Mouse (Mus musculus): ENCODE results near the gene 4930415O20Rik. TPM values are rescaled to one million over a fixed set of nuclear protein-coding genes. Genes with fewer than 3 reads are reported as not detected.

4930415O20Rik gene
- polyA plus RNA-seq, 1 experiment from 2014 or later: not detected

- H3K9ac ChIP-seq: peak overlapping the region; percentile 54
- H3K27me3 ChIP-seq: peaks cover 42% of the 10 kb centered on the region
- no peak overlapping the region for H3K27ac ChIP-seq
- peak overlapping the region; percentile 16 for H3K4me3 ChIP-seq
- no peaks in the 10 kb centered on the region for H3K9me3 ChIP-seq
- peak overlapping the region; percentile 54 for H3K4me2 ChIP-seq (replicated peaks)
- ATAC-seq (ENCODE audit: low FRiP score, low read depth): no peak; the same call in 1 of the 2 replicates
- H3K4me1 ChIP-seq: peaks cover 51% of the 10 kb centered on the region
- H3K36me3 ChIP-seq: no peaks in the 10 kb centered on the region
- 10% methylated on average over 20 of the region's 20 CpGs for WGBS
Measured at GRCm38 (mm10) chr15:98628589-98629254, 57.9 kb downstream of the 4930415O20Rik start.

GRCm38 (mm10) chr15:98629464-98629863 lies 58.7 kb downstream of the 4930415O20Rik start:
- Histone ChIP-seq H3K4me2 (replicated peaks) (peak overlapping the region; percentile 54; the same call in 1 of the 2 replicates), H3K27ac (no peak overlapping the region), H3K4me3 (no peak overlapping the region), H3K27me3 (peaks cover 49% of the 10 kb centered on the region), H3K9ac (no peak overlapping the region), H3K4me1 (peaks cover 57% of the 10 kb centered on the region), H3K9me3 (no peaks in the 10 kb centered on the region), H3K36me3 (no peaks in the 10 kb centered on the region)
- WGBS: 51% methylated on average over 6 of the region's 6 CpGs
- no peak for ATAC-seq (ENCODE audit: low FRiP score, low read depth)

GRCm38 (mm10) chr15:98630540-98630939 lies 59.7 kb downstream of the 4930415O20Rik start, which contains the start of gene Cacnb3:
TSS of gene Cacnb3 (plus strand) at chr15:98630840.
- Histone ChIP-seq H3K9me3 (no peaks in the 10 kb centered on the region), H3K4me1 (peaks cover 62% of the 10 kb centered on the region), H3K9ac (peak within 1 kb of the TSS; percentile 59; the same call in 1 of the 2 replicates), H3K27ac (peak within 1 kb of the TSS; percentile 70; the same call in 1 of the 2 replicates), H3K4me2 (replicated peaks) (peak within 1 kb of the TSS; percentile 93), H3K36me3 (no peaks in the 10 kb centered on the region), H3K4me3 (peak within 1 kb of the TSS; percentile 81), H3K27me3 (peaks cover 50% of the 10 kb centered on the region)
- WGBS: 37% methylated on average over 4 of the region's 4 CpGs
- no peak for ATAC-seq (ENCODE audit: low FRiP score, low read depth)

- Histone ChIP-seq H3K9me3 (no peaks in the 10 kb centered on the region), H3K27me3 (peaks cover 57% of the 10 kb centered on the region), H3K4me1 (peaks cover 71% of the 10 kb centered on the region), H3K9ac (peak overlapping the region; percentile 59; the same call in 1 of the 2 replicates), H3K36me3 (no peaks in the 10 kb centered on the region), H3K27ac (peak overlapping the region; percentile 70; the same call in 1 of the 2 replicates), H3K4me3 (peak overlapping the region; percentile 81), H3K4me2 (replicated peaks) (peak overlapping the region; percentile 93)
- 2% methylated on average over 18 of the region's 18 CpGs for WGBS
- peak; percentile 32 for ATAC-seq (ENCODE audit: low FRiP score, low read depth)
Measured at GRCm38 (mm10) chr15:98631493-98631892, 60.7 kb downstream of the 4930415O20Rik start.

GRCm38 (mm10) chr15:98632107-98632744 lies 61.4 kb downstream of the 4930415O20Rik start:
- Histone ChIP-seq H3K27me3 (peaks cover 59% of the 10 kb centered on the region), H3K27ac (peak overlapping the region; percentile 70), H3K9me3 (no peaks in the 10 kb centered on the region), H3K4me1 (peaks cover 79% of the 10 kb centered on the region), H3K9ac (peak overlapping the region; percentile 59), H3K36me3 (no peaks in the 10 kb centered on the region), H3K4me3 (peak overlapping the region; percentile 81), H3K4me2 (replicated peaks) (peak overlapping the region; percentile 93)
- 1% methylated on average over 18 of the region's 25 CpGs for WGBS
- ATAC-seq (ENCODE audit: low FRiP score, low read depth): peak; percentile 75

- H3K27me3 ChIP-seq: peaks cover 59% of the 10 kb centered on the region
- H3K27ac ChIP-seq: no peak overlapping the region
- ATAC-seq (ENCODE audit: low FRiP score, low read depth): no peak
- no peaks in the 10 kb centered on the region for H3K9me3 ChIP-seq
- peak overlapping the region; percentile 81 for H3K4me3 ChIP-seq
- peaks cover 81% of the 10 kb centered on the region for H3K4me1 ChIP-seq
- peak overlapping the region; percentile 83; the same call in 1 of the 2 replicates for H3K9ac ChIP-seq
- H3K4me2 ChIP-seq (replicated peaks): peak overlapping the region; percentile 93
- WGBS: 1% methylated on average over 4 of the region's 4 CpGs
- peaks cover 4% of the 10 kb centered on the region; the same call in 1 of the 2 replicates for H3K36me3 ChIP-seq
Measured at GRCm38 (mm10) chr15:98632921-98633320, 62.1 kb downstream of the 4930415O20Rik start.

GRCm38 (mm10) chr15:98633822-98634470 lies 63.1 kb downstream of the 4930415O20Rik start:
- Histone ChIP-seq H3K27ac (peak overlapping the region; percentile 72; the same call in 1 of the 2 replicates), H3K36me3 (peaks cover 4% of the 10 kb centered on the region; the same call in 1 of the 2 replicates), H3K4me2 (replicated peaks) (peak overlapping the region; percentile 93), H3K4me1 (peaks cover 71% of the 10 kb centered on the region), H3K9me3 (no peaks in the 10 kb centered on the region), H3K4me3 (peak overlapping the region; percentile 81), H3K9ac (peak overlapping the region; percentile 83), H3K27me3 (peaks cover 53% of the 10 kb centered on the region)
- 2% methylated on average over 25 of the region's 25 CpGs for whole genome bisulfite sequencing
- ATAC-seq (ENCODE audit: low FRiP score, low read depth): no peak

GRCm38 (mm10) chr15:98634541-98635081 lies 63.8 kb downstream of the 4930415O20Rik start:
- Histone ChIP-seq H3K9ac (peak overlapping the region; percentile 83), H3K27me3 (peaks cover 52% of the 10 kb centered on the region), H3K4me1 (peaks cover 66% of the 10 kb centered on the region), H3K36me3 (peaks cover 8% of the 10 kb centered on the region), H3K4me3 (peak overlapping the region; percentile 81), H3K4me2 (replicated peaks) (peak overlapping the region; percentile 93), H3K27ac (peak overlapping the region; percentile 72; the same call in 1 of the 2 replicates), H3K9me3 (no peaks in the 10 kb centered on the region)
- peak; percentile 62 for ATAC-seq (ENCODE audit: low FRiP score, low read depth)
- under 1% methylated on average over 56 of the region's 65 CpGs for WGBS

- Histone ChIP-seq H3K4me1 (peaks cover 66% of the 10 kb centered on the region), H3K27me3 (peaks cover 46% of the 10 kb centered on the region), H3K27ac (no peak overlapping the region), H3K36me3 (peaks cover 14% of the 10 kb centered on the region), H3K4me2 (replicated peaks) (peak overlapping the region; percentile 93), H3K4me3 (peak overlapping the region; percentile 81), H3K9me3 (no peaks in the 10 kb centered on the region), H3K9ac (peak overlapping the region; percentile 83)
- WGBS: under 1% methylated on average over 21 of the region's 21 CpGs
- ATAC-seq (ENCODE audit: low FRiP score, low read depth): no peak
Measured at GRCm38 (mm10) chr15:98635291-98635841, 64.6 kb downstream of the 4930415O20Rik start.

- Histone ChIP-seq H3K27ac (no peak overlapping the region), H3K4me1 (peaks cover 54% of the 10 kb centered on the region), H3K4me3 (peak overlapping the region; percentile 81), H3K36me3 (peaks cover 26% of the 10 kb centered on the region), H3K27me3 (peaks cover 35% of the 10 kb centered on the region), H3K9me3 (no peaks in the 10 kb centered on the region), H3K4me2 (replicated peaks) (peak overlapping the region; percentile 93), H3K9ac (no peak overlapping the region)
- 41% methylated on average over 5 of the region's 5 CpGs for WGBS
- ATAC-seq (ENCODE audit: low FRiP score, low read depth): no peak
Measured at GRCm38 (mm10) chr15:98636517-98636916, 65.7 kb downstream of the 4930415O20Rik start.

GRCm38 (mm10) chr15:98637155-98637554 lies 66.4 kb downstream of the 4930415O20Rik start:
- ATAC-seq (ENCODE audit: low FRiP score, low read depth): no peak
- peaks cover 30% of the 10 kb centered on the region for H3K27me3 ChIP-seq
- H3K9me3 ChIP-seq: no peaks in the 10 kb centered on the region
- H3K27ac ChIP-seq: no peak overlapping the region
- H3K4me1 ChIP-seq: peaks cover 49% of the 10 kb centered on the region
- WGBS: 46% methylated on average over 3 of the region's 3 CpGs
- no peak overlapping the region for H3K9ac ChIP-seq
- H3K4me2 ChIP-seq (replicated peaks): no peak overlapping the region
- H3K36me3 ChIP-seq: peaks cover 32% of the 10 kb centered on the region
- no peak overlapping the region for H3K4me3 ChIP-seq
